Mouse (Mus musculus) large intestine, adult 2 months (tissue): ENCODE data around the gene Tcf7l1. TPM values are rescaled to one million over a fixed set of nuclear protein-coding genes. Genes with fewer than 3 reads are reported as not detected.

Experiments used
- DNase-seq: peaks from one replicate; pipeline ENCODE4 v3.0.0-alpha.2; 2012; ENCODE audit warnings: low read depth, low spot score
- WGBS: fragments of 180-500 bp; shearing (Covaris S2); methylation state at CpG from one replicate; pipeline ENCODE4 v1.1.7; 2018; 5-methylcytosine and 5-hydroxymethylcytosine counted together
- polyA plus RNA-seq: library from polyadenylated mRNA; depleted of rRNA; stranded (reverse); fragments of >200 nt; gene quantifications from 2 replicates; pipeline ENCODE4 v1.2.3, GENCODE M21; 2012

The Tcf7l1 gene
- polyA plus RNA-seq, 1 experiment: 4.9 TPM

GRCm38 (mm10) chr6:72748882-72749437, 40.1 kb downstream of the Tcf7l1 start:
- 53% methylated on average over 5 of the region's 5 CpGs for WGBS
- no peak for DNase-seq

GRCm38 (mm10) chr6:72748421-72748820, 40.6 kb downstream of the Tcf7l1 start:
- 32% methylated on average over 2 of the region's 2 CpGs for WGBS
- no peak for DNase-seq

GRCm38 (mm10) chr6:72747814-72748213, 41.2 kb downstream of the Tcf7l1 start:
- WGBS: 68% methylated on average over 11 of the region's 11 CpGs

DNA sequence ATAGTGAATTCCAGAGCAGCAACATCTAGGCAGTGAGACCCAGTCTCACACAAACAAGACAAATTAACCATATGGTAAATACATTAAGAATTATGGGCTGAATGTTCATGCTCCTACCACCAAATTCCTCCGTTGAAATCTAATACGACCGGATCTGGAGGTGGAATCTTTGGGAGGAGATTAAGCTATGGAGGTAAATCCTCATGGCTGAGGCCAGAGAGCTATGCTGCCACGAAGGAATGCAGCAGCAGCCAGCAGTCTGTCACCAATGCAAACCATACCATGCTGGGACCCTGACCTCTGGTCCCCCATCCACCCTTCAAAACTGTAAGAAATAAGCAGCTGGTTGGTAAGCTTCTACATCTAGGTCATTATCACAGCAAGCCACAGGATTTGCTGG, 41.9 kb downstream of the Tcf7l1 start:
- WGBS: 63% methylated on average over 4 of the region's 4 CpGs
- DNase-seq: no peak

More at GRCm38 (mm10) chr6:72747814-72748213, 41.2 kb downstream of the Tcf7l1 start:
- DNase-seq: no peak

DNA sequence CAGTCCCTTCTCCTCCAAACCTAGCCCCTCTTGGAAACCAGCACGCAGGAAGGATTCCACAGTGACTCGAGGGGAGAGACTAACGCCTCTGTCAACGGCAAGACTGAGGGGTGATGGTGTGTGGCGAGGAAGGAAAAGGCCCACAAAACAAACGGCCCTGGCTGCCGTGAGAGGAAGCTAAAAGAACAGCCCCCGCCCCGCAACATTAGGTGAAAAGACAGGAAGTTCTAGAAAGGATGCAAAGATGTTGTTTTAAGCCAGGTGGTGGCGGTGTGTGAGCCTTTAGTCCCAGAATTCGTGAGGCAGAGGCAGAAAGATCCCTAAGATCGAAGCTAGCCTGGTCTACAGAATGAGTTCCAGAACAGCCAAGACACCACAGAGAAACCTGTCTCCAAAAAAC, 43.3 kb downstream of the Tcf7l1 start:
- no peak for DNase-seq

DNA sequence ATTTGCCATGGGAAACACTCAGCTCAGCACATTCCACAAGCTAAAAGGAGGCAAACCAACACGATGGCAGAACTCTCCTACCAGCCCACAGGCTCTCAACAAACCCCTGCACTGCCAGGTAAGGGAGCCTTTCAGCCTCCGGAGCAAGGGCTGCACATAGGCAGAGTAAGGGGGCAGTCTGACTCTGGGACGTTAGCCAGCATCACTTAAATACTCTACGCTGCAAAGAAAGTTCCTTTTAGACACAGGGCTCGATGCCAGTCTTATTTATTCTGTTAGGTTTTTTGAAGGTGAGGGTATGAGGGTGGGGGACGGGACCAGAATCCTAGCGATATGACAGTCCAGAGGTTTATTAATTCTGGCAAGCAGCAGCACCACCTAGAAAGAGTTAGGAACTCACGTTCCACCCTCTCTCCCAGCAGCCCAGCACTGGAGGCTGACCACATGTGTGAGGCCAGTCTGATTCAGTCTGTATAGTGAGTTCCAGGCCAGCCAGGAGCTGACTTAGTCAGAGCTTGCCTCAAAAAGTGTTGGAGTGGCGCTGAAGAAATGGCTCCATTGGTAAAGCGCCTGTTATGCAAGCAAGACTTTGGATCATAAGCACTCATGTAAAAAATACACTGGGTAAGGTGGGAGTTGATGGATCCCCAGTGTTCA, 44.8 kb downstream of the Tcf7l1 start:
- DNase-seq: no peak
- WGBS: 63% methylated on average over 10 of the region's 10 CpGs

More for the DNA sequence above, 43.3 kb downstream of the Tcf7l1 start:
- 65% methylated on average over 12 of the region's 12 CpGs for WGBS

DNA sequence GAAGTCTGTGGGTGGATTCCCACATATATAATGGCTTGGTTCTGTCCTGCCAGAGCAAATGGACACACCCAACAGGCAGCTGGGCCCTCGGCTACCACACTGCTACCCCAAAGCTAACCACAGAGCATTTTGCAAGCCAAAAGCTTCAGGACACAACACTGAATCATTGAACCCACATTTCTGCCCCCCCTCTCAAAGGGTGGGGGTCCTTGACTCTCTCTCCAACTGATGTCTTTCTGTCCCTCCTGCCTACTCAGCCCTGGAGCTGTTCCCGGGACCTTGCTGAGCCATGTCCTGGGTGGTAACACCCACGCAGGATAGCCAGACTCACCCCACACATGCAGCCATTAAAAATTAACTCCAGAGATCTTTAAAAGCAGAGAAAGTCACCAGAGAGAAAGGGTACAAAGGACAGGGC, 45.4 kb downstream of the Tcf7l1 start:
- WGBS: 15% methylated on average over 3 of the region's 3 CpGs
- no peak for DNase-seq

GRCm38 (mm10) chr6:72742331-72742730, 46.7 kb downstream of the Tcf7l1 start:
- DNase-seq: no peak
- 81% methylated on average over 7 of the region's 7 CpGs for WGBS

- no peak for DNase-seq
- 49% methylated on average over 20 of the region's 20 CpGs for WGBS
These were observed 48.2 kb downstream of the Tcf7l1 start for GRCm38 (mm10) chr6:72740596-72741421.

GRCm38 (mm10) chr6:72736872-72737271, 52.2 kb downstream of the Tcf7l1 start:
- WGBS: 80% methylated on average over 11 of the region's 11 CpGs
- no peak for DNase-seq

- 39% methylated on average over 12 of the region's 12 CpGs for WGBS
- DNase-seq: no peak
These were observed 53.8 kb downstream of the Tcf7l1 start for GRCm38 (mm10) chr6:72735206-72735605.

DNA sequence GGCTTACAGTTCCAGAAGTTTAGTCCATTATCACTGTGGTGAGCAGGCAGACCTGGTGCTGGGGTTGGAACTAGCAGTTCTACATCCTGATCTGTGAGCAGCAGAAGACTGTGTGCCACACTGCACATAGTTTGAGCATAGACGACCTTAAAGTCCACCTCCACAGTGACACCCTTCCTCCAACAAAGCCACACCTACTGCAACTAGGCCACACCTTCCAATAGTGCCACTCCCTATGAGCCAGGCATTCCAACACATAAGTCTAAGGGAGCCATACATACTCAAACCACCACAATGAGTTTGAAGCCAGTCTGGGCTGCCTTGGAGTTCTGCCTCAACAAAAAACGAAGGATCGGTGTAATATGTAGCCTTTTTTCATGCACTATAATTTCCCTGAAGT, 55.7 kb downstream of the Tcf7l1 start:
- 77% methylated on average over 3 of the region's 3 CpGs for whole genome bisulfite sequencing
- DNase-seq: no peak

DNA sequence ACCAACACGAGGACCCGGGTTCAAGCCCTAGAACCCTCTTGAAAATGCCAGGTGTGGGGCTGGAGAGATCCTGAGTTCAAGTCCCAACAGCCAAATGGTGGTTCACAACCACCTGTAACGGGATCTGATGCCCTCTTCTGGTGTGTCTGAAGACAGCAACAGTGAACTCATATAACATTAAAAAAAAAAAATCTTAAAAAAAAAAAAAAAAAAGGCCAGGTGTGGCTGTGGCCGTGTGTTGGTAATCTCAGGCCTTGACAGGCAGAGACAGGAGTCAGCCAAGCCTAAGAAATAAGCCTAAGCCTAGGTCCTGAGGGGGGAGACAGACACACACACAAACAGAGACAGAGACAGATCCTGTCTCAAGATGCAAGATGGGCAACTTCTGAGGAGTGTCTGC, 56.9 kb downstream of the Tcf7l1 start:
- DNase-seq: no peak
- 71% methylated on average over 4 of the region's 4 CpGs for WGBS

GRCm38 (mm10) chr6:72730560-72730849, 58.5 kb downstream of the Tcf7l1 start:
- no peak for DNase-seq

DNA sequence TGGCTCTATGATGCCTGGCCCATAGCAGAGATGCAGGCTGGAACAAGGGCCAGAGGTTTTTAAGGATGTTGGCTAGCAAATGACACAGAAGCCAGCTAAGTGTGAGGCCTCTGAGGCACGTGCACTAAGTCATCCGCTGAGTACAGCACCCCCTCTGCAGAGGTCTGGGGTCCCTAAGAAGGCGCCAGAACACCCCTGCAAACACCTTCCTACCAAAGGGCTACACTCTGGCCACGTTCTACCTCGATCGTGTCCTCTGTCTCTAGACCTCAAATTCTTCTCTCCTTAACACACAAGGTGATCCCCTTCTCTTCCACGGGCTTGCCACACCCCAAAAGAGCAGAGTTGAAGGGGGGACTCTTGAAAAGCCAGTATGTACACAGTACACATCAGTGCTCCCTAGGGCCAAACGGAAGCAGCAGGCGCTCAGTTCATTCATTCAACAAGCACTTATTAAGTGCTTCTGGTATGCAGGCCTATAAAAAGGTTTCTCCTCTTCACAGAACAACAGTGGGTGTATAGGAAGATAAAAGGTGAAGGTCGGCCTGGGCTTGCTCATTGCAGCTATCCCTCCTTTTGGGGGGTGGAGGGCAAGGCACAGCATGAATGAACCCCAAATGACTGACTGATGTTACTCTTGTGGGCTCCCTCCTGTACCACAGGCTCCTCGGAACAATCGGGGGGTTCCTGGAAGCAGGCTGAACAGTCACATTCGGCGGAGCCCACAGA, 59.1 kb downstream of the Tcf7l1 start:
- no peak for DNase-seq
- WGBS: 74% methylated on average over 14 of the region's 14 CpGs

More at GRCm38 (mm10) chr6:72730560-72730849, 58.5 kb downstream of the Tcf7l1 start:
- 81% methylated on average over 8 of the region's 8 CpGs for WGBS

- 69% methylated on average over 6 of the region's 6 CpGs for WGBS
- no peak for DNase-seq
These were observed 61.2 kb downstream of the Tcf7l1 start for GRCm38 (mm10) chr6:72727826-72728225.

- WGBS: 63% methylated on average over 8 of the region's 8 CpGs
- no peak for DNase-seq
These were observed 64.4 kb downstream of the Tcf7l1 start for GRCm38 (mm10) chr6:72724494-72725180.

- WGBS: 75% methylated on average over 15 of the region's 15 CpGs
These were observed 65.2 kb downstream of the Tcf7l1 start for GRCm38 (mm10) chr6:72723731-72724385.

DNA sequence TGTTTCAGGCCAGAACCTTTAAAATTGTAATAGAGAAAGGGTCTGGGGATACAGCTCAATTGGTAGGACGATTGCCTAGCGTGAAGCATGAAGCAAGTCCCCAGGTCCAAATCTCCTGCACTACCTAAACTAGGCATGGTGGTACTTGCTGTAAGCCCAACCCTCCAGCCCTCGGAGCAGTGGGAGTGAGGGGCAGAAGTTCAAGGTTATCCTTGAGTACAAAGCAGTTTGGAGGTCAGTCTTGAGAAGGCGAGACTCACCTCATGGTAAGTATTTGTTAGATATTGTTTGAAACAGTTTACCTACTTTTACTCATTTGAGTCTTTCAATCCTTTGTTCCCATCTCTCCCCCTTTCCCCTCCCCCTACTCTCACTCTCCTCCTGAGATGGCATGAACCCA, 65.9 kb downstream of the Tcf7l1 start:
- no peak for DNase-seq
- 94% methylated on average over 4 of the region's 4 CpGs for WGBS

More at GRCm38 (mm10) chr6:72723731-72724385, 65.2 kb downstream of the Tcf7l1 start:
- DNase-seq: no peak
